Mouse (Mus musculus): ENCODE measurements at regions not wholly inside any gene's neighbourhood (a gene's known extent, or its start where the extent isn't known, plus 50 kb on each side); places are given as distances from the start of the nearest gene placed in this dataset.

- ATAC-seq (replicated peaks; ENCODE audit: low FRiP score, low TSS enrichment, poor library complexity, severe bottlenecking), result no peak
These were observed 311.0 kb downstream of the Cxcl12 start for GRCm38 (mm10) chr6:117479376-117479775.

GRCm38 (mm10) chr6:117480396-117480795, 312.1 kb downstream of the Cxcl12 start:
- ATAC-seq (replicated peaks; ENCODE audit: low FRiP score, low TSS enrichment, poor library complexity, severe bottlenecking), result no peak

GRCm38 (mm10) chr6:117489161-117489560, 320.8 kb downstream of the Cxcl12 start:
- ATAC-seq (replicated peaks; ENCODE audit: low FRiP score, low TSS enrichment, poor library complexity, severe bottlenecking), result no peak

- ATAC-seq (replicated peaks; ENCODE audit: low FRiP score, low TSS enrichment, poor library complexity, severe bottlenecking), result no peak
These were observed 321.5 kb downstream of the Cxcl12 start for GRCm38 (mm10) chr6:117489761-117490396.

GRCm38 (mm10) chr6:117494971-117495370, 326.6 kb downstream of the Cxcl12 start:
- ATAC-seq (replicated peaks; ENCODE audit: low FRiP score, low TSS enrichment, poor library complexity, severe bottlenecking), result no peak

GRCm38 (mm10) chr6:117497337-117497736, 329.0 kb downstream of the Cxcl12 start:
- ATAC-seq (replicated peaks; ENCODE audit: low FRiP score, low TSS enrichment, poor library complexity, severe bottlenecking), result no peak

- no peak for ATAC-seq (replicated peaks; ENCODE audit: low FRiP score, low TSS enrichment, poor library complexity, severe bottlenecking)
These were observed 329.6 kb downstream of the Cxcl12 start for GRCm38 (mm10) chr6:117497904-117498303.

- no peak for ATAC-seq (replicated peaks; ENCODE audit: low FRiP score, low TSS enrichment, poor library complexity, severe bottlenecking)
These were observed 334.0 kb downstream of the Cxcl12 start for GRCm38 (mm10) chr6:117502346-117502745.

- no peak for ATAC-seq (replicated peaks; ENCODE audit: low FRiP score, low TSS enrichment, poor library complexity, severe bottlenecking)
These were observed 336.2 kb upstream of the Zfp637 start for GRCm38 (mm10) chr6:117504771-117505170.

- ATAC-seq (replicated peaks; ENCODE audit: low FRiP score, low TSS enrichment, poor library complexity, severe bottlenecking), result no peak
These were observed 335.5 kb upstream of the Zfp637 start for GRCm38 (mm10) chr6:117505431-117505830.

GRCm38 (mm10) chr6:117506619-117507018, 334.4 kb upstream of the Zfp637 start:
- no peak for ATAC-seq (replicated peaks; ENCODE audit: low FRiP score, low TSS enrichment, poor library complexity, severe bottlenecking)

GRCm38 (mm10) chr6:117508860-117509259, 332.1 kb upstream of the Zfp637 start:
- no peak for ATAC-seq (replicated peaks; ENCODE audit: low FRiP score, low TSS enrichment, poor library complexity, severe bottlenecking)

- ATAC-seq (replicated peaks; ENCODE audit: low FRiP score, low TSS enrichment, poor library complexity, severe bottlenecking), result no peak
These were observed 331.0 kb upstream of the Zfp637 start for GRCm38 (mm10) chr6:117510026-117510425.

GRCm38 (mm10) chr6:117514831-117515230, 326.1 kb upstream of the Zfp637 start:
- no peak for ATAC-seq (replicated peaks; ENCODE audit: low FRiP score, low TSS enrichment, poor library complexity, severe bottlenecking)

GRCm38 (mm10) chr6:117516906-117517305, 324.1 kb upstream of the Zfp637 start:
- no peak for ATAC-seq (replicated peaks; ENCODE audit: low FRiP score, low TSS enrichment, poor library complexity, severe bottlenecking)

- ATAC-seq (replicated peaks; ENCODE audit: low FRiP score, low TSS enrichment, poor library complexity, severe bottlenecking), result no peak
These were observed 322.0 kb upstream of the Zfp637 start for GRCm38 (mm10) chr6:117518939-117519338.

GRCm38 (mm10) chr6:117519466-117519865, 321.5 kb upstream of the Zfp637 start:
- ATAC-seq (replicated peaks; ENCODE audit: low FRiP score, low TSS enrichment, poor library complexity, severe bottlenecking), result no peak

GRCm38 (mm10) chr6:117526161-117526935, 314.6 kb upstream of the Zfp637 start:
- ATAC-seq (replicated peaks; ENCODE audit: low FRiP score, low TSS enrichment, poor library complexity, severe bottlenecking), result no peak

GRCm38 (mm10) chr6:117527526-117527925, 313.5 kb upstream of the Zfp637 start:
- no peak for ATAC-seq (replicated peaks; ENCODE audit: low FRiP score, low TSS enrichment, poor library complexity, severe bottlenecking)

- ATAC-seq (replicated peaks; ENCODE audit: low FRiP score, low TSS enrichment, poor library complexity, severe bottlenecking), result no peak
These were observed 306.8 kb upstream of the Zfp637 start for GRCm38 (mm10) chr6:117534149-117534548.

GRCm38 (mm10) chr6:117534991-117535390, 306.0 kb upstream of the Zfp637 start:
- no peak for ATAC-seq (replicated peaks; ENCODE audit: low FRiP score, low TSS enrichment, poor library complexity, severe bottlenecking)
